Mouse (Mus musculus): ENCODE data around the gene P2rx4.
"Not testable (repeated sequence)": the region's sequence is repeated elsewhere in the genome, so short reads cannot be mapped to it uniquely, and the experiment has no call there.

P2rx4 gene

GRCm38 (mm10) chr5:122707276-122708181 lies at the start of gene P2rx4:
Gene P2rx4 (plus strand): TSS chr5:122707544.
- DNase-seq (ENCODE audit: low spot score) = peak; percentile 85

- DNase-seq (ENCODE audit: low spot score) = no peak
Observed at GRCm38 (mm10) chr5:122662501-122662900, 44.8 kb upstream of the P2rx4 start.

DNA sequence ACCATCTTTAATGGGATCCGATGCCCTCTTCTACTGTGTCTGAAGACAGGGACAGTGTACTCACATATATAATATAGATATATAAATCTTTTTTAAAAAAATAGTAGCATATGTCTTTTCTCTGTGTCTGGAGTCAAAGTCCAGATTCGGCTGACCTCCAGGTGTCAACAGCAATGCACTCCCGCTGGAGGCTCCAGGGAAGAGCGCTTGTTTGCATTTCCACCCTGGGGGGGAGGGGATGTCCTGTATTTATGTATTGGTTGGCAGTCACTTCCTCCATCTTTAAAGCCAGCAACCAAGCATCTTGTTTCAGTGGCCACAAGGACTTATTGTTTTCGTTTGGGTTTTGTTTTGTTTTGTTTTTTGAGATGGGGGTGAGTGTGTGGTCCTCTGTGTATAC lies 42.3 kb upstream of the P2rx4 start:
- DNase-seq (ENCODE audit: low spot score) = no peak

DNA sequence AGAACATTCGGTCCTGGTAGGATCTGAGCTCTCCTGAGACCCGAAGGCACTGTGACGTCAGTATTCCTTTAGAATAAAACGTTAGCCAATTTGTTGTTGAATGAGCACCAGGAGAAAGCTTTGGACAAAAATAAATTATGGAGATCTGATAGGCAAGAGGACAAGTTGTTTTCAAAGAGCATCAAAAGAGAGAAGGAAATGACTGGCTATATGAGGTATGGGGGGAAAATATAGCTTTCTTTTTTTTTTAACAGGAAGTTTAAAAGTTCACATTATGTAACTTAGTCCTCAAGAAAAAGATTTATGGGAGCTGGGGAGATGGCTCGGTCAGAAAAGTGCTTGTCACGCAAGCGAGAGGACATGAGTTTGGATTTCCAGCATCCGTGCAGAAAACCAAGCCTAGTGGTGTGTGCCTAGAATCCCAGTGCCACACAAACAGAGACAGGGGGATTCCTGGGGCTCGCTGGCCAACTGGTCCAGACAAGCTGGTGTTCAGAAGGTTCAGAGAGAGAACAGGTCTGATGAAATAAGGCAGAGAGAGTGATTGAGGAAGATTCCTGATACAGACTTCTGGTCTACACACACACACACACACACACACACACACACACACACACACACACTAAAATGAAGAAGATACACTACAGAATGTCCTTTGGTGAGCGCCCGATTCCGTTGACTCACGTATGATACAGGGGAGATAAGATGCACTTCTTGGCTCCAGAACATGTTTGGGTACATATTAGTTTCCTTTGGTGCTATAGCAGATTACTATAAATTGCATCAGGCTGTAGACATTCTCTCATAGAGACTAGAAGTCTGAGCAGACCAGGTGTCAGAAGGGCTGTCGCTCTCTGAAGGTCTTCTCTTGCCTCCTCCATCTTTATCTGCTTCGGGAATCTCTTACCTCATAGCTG lies 38.1 kb upstream of the P2rx4 start:
- no peak for DNase-seq (ENCODE audit: low spot score)

- not testable (repeated sequence) for DNase-seq (ENCODE audit: low spot score)
Observed at GRCm38 (mm10) chr5:122671641-122672040, 35.7 kb upstream of the P2rx4 start.

DNA sequence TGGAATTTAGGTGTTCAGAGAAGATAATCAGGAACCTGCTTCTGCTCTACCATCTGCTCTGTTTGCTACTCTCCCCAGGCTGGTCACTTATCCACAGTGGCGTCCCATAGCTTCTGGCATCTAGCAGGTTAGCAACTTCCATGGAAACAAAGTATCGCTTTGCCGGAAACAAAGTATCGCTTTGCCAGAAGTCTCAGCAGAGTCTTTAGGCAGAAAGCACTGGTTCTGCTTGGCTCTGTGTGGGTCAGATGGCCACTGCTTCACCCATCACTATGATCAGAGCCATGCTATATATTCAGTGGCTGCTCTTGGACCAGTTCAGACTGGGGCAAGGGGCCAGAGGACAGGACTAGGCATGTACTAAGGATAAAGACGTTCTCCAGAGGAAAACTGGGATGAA lies 35.0 kb upstream of the P2rx4 start:
- no peak for DNase-seq (ENCODE audit: low spot score)

DNA sequence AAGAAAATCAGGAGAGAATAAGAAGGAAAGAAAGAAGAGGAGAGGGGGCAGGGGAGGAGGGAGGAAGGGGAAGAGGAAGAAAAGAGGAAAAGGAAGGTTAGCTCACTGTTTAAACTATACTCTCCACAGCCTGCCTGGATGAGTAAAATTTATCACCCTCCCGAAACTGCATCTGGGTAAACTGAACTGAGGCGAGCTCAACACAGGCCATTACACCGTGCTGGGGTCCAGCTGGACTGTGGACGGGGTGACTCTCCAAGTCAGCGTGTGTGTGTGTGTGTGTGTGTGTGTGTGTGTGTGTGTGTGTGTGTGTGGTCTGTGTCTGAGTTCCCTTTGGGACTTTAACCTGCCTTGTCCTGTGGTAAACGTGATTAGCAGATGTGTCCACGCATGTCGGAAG lies 31.3 kb upstream of the P2rx4 start:
- DNase-seq (ENCODE audit: low spot score) = no peak

- DNase-seq (ENCODE audit: low spot score) = no peak
Observed at GRCm38 (mm10) chr5:122677983-122678382, 29.4 kb upstream of the P2rx4 start.

- no peak for DNase-seq (ENCODE audit: low spot score)
Observed at GRCm38 (mm10) chr5:122679881-122680280, 27.5 kb upstream of the P2rx4 start.

DNA sequence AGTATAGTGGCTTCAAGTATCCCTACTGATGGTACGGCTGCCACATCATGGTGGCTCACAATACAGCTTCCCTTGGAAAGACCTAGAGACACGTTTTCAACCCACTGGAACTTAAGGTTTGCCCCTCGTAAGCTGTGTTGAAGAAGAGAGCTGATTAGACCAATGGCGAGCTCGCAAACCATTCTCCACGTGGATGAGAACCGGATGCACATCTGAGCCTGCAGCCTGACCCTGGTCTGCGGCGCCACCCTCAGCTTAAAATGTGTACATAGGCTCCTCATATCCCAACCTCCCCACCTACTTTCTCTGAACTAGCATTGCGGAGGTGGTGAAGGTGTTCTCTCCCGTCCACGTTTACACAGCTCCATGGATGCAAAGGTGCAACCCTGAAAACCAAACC lies 26.1 kb upstream of the P2rx4 start:
- no peak for DNase-seq (ENCODE audit: low spot score)

GRCm38 (mm10) chr5:122683926-122684325 lies 23.4 kb upstream of the P2rx4 start:
- no peak for DNase-seq (ENCODE audit: low spot score)

DNA sequence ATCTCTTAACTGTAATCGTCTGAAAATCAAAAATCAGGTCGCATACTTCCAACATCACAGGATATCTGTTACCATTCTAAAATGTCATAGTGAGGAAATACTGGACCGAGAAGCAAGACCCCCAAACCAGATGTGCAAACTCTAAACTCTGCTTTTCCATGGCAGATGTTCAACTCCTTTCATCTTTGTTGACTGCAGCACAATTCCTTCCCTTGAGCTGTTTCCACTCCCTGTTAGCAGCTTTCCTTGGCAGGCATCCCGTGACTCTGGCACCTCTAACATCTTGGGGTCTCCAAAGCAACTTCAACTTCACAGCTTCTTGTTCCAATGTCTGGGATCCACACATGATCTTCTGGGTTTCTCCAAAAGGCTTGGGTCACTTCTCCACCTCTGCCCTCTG lies 20.0 kb upstream of the P2rx4 start:
- no peak for DNase-seq (ENCODE audit: low spot score)

DNA sequence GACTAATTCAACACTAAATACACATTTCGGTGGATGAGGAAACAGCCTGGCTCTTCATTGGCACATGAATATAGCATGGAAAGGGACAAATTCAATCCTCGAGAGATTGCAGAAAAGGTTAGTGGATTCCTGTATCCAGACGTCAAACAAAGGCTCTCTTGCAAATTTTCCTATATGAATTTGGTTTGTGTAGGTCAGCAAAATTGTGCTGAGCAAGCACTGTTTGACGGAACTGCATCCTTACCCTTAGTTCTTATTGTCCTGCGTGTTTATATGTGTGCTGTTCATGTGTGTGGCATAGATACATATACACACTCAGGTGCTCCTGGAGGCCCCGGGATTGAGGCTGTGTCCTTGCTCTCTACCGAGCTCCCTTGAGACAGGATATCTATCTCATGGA lies 18.2 kb upstream of the P2rx4 start:
- DNase-seq (ENCODE audit: low spot score) = no peak

DNA sequence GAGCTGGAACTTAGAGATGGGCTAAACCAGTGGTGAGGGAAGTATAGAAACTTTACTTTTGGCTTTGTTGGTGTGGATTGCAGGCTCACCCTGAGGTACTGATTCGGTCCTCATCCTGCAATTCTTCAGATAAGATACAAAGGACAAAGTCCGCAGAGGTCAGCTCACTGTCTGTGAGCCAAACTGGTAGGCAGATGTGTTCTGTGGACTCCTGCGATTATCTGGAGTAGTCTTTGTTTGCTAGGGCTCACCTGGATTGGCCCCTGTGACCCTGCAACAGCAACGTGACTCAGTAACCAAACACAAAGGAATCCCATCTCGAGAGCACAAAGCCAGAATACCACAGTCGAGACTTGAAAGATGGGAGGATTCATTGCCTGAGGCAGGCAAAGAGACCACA lies 16.9 kb upstream of the P2rx4 start:
- DNase-seq (ENCODE audit: low spot score) = no peak

- DNase-seq (ENCODE audit: low spot score) = peak; percentile 48
Observed at GRCm38 (mm10) chr5:122693431-122694207, 13.7 kb upstream of the P2rx4 start.

GRCm38 (mm10) chr5:122695516-122695915 lies 11.8 kb upstream of the P2rx4 start:
- no peak for DNase-seq (ENCODE audit: low spot score)

- DNase-seq (ENCODE audit: low spot score) = no peak
Observed at GRCm38 (mm10) chr5:122698041-122698700, 9.2 kb upstream of the P2rx4 start.

DNA sequence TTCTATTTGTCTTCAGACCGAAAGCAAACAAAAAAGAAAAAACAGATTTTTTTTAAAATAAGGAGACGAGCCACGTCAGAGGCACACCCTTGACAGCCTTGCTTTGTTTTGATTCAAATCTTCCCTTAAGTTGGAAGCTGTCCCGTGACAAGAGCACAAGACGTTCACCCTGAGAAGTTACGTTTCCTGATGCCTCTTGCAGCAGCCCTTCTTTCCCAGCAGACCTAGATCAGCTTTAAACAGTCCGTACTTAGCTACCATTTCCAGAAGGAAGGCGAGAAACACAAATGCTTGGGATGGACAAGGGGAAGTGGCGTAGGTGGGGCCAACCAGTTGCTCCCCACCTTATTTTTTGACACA lies 8.7 kb upstream of the P2rx4 start:
- no peak for DNase-seq (ENCODE audit: low spot score)

DNA sequence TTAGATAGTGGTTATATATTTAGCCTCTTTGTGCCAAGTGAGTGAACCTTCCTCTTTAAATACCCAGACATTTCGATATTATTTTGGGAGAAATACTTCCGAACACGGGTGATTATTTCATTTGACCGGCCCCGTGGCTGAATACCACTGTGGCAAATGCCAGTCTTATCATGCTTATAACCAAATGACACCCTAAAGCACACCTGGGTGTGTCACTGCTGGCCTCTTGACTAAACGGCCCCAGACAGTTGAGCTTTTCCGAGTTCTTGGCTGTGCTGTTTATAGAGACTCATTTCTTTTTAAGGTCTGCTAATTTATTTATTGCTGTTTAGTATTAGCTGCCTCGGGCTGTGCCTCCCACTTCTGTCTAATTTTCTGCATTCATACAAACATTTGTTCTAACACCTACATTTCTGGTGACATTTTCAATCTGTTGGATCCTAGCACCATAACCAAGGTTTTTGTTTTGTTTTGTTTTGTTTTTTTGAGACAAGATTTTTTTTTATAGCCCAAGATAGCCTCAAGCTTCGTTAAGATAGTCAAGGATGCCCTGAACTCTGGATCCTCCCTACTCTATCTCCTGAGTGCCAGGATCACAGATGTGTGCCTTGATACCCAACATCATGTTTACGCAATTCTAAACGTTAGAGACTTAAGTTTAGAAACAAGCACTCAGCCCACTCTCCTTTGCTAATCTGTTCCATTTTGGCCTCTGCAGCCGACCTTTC lies 7.1 kb upstream of the P2rx4 start:
- no peak for DNase-seq (ENCODE audit: low spot score)

- no peak for DNase-seq (ENCODE audit: low spot score)
Observed at GRCm38 (mm10) chr5:122700837-122701212, 6.5 kb upstream of the P2rx4 start.

- no peak for DNase-seq (ENCODE audit: low spot score)
Observed at GRCm38 (mm10) chr5:122702156-122702555, 5.2 kb upstream of the P2rx4 start.
